Mouse (Mus musculus) thymus, adult 18-20 months (tissue): ENCODE results near the gene Sgsm2.

Experiments used
- DNase-seq, 2 experiments: peaks; one replicate each; pipeline ENCODE4 v3.0.0; 2022; ENCODE audit warnings: mixed read lengths in 2 of 2

Gene Sgsm2

GRCm38 (mm10) chr11:74839860-74840715 is 56.8 kb downstream of the Sgsm2 start:
- DNase-seq = no peak

- peak in 1 of 2 experiments; percentile 64 for DNase-seq
Measured at GRCm38 (mm10) chr11:74838971-74839370, 57.9 kb downstream of the Sgsm2 start.

DNA sequence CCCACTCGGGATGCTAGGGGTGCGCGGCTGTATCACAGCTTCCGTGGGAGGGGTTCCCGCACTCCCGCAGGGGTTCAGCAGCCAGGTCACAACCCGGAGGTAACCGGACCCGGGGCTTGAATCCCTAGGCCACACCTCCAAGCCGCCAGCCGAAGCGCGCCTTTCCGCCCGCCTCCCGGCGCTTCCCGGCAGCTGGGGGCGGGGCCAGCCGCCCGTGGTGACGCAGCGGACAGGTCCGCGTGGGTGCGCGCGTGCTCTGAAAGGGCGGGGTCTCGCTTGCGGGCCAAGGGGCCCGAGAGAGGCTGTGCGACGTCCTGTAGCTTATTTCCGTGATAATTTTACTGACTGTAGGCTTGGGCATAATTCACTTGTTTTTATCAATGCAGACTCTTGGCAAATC is 58.4 kb downstream of the Sgsm2 start:
- DNase-seq = peak; percentile 91 to 94

- DNase-seq = peak; percentile 96
Measured at GRCm38 (mm10) chr11:74837694-74838431, 59.0 kb downstream of the Sgsm2 start.

GRCm38 (mm10) chr11:74837056-74837693 is 59.7 kb downstream of the Sgsm2 start:
- no peak for DNase-seq

DNA sequence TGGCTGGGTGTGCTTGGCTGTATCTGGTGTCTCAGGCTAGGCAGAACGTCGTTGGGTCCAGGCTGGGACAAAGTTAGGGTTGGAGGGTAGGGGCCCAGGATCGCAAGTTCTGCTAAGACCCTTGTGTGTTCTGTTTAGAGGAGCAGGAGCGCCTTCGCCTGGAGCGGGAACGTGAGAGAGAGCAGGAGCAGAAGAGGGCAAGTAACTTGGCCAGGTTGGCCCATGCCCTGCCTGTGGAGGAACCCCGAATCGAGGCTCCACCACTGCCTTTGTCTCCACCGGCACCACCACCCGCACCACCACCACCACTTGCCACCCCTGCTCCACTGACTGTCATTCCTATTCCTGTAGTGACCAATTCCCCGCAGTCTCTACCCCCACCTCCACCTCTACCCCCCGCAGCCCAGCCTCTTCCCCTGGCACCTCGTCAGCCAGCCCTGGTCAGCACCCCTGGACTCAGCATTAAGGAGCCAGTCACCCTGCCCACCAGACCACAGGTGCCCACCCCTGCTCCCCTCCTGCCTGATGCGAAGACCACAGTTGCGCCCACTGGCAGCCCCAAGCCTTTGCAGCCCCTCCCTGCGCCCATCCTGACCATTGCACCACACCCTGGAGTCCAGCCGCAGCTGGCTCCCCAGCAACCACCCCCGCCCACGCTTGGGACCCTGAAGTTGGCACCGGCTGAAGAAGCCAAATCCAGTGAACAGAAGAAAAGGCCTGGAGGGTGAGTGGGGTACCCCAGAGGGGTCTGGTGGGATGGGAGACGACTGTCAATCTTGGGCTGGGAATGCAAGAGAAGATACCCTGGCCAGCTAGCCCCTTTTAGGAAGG is 60.4 kb downstream of the Sgsm2 start:
- no peak for DNase-seq

DNA sequence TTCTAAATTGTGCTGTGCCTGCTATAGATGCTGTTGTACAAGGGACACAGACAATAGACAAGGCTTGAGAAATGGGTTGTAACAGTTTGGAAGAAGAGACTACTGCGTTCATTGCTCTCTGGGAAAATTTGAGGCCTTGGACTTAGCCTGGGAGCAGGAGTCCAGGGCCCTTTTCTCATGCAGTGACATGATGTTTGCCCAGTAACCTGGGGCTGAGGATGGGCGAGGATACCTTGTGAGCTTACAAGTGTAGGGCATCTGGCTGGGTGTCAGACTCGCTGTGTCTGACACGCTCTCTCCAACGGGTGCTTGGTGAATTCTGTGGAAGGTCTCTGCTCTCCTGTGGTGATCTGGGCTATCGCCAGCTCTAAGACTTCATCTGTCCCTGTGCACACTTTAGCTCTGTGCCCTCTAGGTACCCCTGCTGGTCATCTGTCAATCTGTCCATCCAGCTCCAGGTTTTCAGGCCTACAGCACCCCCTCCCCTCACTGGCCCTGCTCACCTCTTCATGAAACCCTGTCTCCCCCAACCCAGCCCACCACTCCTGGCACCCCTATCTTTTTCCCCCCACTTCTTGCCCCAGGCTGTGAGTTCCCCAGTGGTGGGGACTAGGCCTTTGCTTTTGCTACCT is 61.2 kb downstream of the Sgsm2 start:
- DNase-seq = no peak

DNA sequence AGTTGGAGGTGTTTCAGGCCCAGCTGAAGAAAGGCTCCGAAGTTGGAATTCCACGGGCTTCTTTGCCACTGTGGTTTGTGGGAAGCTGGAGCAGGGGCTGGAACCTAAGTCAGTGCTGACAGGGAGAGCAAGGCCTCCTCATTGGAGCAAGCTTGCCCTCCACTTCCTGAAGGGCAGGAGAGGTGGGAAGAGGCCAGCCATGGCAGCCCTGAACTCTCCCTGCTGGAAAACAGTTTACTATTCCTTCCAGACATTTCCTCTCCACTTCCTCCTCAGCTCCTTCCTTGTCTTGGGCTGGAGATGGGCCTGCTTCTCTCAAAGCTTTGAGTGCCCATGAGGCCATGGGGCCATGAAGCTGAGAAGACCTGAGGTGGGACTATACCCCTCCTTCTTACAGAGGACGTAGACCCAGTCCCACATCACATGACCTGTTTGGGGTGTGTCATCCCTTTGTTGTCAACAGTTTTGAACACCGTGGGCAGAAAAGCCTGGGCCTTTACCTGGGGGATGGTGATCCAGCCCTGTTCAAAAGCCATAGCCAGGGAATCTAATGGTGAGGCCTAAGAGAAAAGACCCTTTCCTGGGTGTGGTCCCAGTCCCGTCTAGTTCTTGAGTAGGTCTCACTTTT is 62.1 kb downstream of the Sgsm2 start:
- no peak for DNase-seq

GRCm38 (mm10) chr11:74834359-74834638 is 62.6 kb downstream of the Sgsm2 start:
- no peak for DNase-seq

DNA sequence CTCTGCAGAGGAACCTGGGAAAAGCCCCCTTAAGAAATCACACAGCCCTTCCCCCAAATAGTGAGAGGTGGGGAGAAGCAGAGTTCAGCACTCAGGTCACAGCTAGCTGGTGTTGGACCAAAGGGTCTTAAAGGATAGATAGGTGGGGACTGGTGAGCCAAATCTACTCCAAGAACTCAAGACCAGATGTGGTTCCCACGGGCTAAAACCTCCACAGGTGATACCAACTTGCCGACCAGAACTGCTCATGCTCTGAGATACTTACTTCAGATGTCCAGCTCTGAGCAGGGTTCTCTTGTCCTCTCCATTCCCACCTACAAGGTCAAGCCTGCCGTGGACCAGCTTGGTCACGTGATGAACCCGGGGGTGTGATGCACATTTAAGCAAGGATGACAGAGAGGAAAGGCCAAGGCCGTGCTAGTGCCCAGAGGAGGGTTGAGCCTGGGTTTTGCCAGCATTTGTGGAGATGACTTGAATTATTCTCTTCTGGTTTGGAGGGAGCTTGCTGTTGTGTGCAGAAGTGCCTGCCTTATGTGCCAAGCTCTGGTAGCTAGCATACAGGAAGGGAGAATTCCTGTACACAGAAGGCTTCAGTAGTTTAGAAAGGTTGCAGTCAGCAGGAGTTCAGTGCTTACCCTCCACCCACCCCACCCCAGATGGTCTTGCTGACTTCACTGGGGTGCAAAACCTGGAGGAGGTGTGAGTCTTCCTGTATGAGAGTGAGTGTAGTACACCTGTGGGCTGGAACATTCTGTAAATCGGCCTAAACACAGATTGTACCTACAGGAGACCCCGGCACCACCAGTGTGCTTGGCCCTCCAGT is 63.1 kb downstream of the Sgsm2 start:
- DNase-seq = no peak

- DNase-seq = peak; percentile 58 to 70
Measured at GRCm38 (mm10) chr11:74832503-74833143, 64.2 kb downstream of the Sgsm2 start.

- peak; percentile 94 to 95 for DNase-seq
Measured at GRCm38 (mm10) chr11:74831606-74832451, 65.0 kb downstream of the Sgsm2 start.

DNA sequence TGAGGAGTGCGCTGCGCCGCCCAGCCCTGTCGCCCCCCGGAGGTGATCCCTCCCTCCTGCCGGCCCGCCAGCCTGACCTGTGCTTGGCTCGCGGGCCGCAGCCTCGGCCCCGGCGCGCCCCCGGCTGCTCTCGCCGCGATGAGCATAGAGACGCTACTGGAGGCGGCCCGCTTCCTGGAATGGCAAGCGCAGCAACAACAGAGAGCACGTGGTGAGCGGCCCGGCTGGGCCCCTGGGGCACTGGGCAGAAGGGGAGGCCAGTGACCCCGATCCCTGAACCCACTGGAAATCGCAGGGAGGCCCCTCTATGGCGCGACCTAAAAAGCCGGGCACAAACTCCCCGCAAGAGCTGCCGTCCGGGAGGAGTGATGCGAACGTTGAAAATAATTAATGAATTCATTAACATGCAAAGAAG is 65.7 kb downstream of the Sgsm2 start:
- peak; percentile 53 to 56 for DNase-seq

DNA sequence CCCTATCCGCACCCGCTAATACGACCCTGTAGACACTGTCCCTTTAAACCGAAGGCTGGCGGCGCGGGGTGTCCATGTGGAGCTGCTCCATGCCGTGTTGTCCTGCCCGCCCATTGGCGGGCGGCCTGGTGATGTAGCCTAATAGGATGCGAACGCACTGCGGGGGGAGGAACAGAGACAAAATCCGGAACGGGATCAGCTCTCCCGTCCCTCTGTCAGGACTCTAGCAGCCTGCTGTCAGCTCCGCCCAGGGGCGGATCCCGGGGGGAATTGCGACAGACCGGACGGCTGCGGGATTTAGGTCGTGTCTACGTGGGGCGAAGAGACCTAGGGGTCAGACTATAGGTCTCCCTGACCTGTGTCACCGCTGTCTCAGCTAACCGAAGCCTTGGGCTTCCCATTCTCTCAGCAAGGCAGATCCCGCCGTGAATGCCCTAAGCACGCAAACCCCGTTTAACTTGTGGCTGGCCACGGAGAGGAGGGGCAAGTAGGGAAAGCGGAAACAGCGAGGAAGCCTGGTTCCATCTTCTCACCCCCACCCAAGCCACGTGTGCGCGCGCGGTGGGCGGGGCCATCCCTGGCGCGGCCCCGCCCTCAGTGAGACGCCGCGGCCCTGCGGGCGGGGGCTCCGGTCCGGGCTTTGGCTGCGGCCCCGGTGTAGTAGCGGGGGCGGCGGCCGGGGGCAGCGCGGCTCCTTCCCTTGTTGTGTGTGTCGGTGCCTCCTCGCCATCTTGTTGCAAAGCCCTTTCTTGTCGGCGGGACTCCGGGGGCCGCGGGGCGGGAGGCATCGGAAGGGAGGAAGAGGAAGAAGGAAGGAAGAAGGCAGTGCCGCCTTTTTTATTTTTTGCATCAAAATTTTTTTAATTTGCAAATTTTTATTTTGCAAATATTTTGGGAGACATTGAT is 66.4 kb downstream of the Sgsm2 start, which contains the start of gene Mnt:
Gene Mnt (plus strand): TSS at position 665 of the 906 bp plus-strand sequence.
- DNase-seq = peak; percentile 90 to 94

GRCm38 (mm10) chr11:74829812-74830211 is 67.0 kb downstream of the Sgsm2 start:
- DNase-seq = peak; percentile 70 to 81

DNA sequence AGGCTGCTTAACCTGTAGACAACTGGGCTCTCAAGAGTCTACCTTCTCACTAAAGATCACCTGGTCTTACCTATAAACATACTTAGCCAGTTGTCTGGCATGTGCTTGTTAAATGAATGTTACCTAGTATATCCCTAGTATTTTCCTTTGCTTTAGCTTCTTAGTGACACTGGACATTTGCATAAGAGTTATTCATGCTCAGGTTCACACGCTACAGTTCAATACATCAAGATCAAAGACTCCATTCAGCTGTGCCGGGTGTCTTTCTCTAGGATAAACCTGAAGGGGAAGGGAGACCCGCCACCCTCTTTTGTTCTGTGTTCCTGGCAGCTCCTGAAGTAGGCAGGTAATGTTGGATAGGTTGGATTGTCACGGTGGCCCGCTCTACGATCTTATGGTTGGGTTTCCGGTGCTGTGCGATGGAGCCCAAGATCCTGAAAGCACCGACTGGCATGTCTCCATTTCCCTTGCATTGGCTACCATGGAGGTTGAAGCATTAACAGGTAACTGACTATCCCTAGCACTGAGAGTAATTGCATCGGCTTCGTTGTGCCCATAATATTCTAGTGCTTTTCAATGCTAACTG is 67.8 kb downstream of the Sgsm2 start:
- DNase-seq = no peak

DNA sequence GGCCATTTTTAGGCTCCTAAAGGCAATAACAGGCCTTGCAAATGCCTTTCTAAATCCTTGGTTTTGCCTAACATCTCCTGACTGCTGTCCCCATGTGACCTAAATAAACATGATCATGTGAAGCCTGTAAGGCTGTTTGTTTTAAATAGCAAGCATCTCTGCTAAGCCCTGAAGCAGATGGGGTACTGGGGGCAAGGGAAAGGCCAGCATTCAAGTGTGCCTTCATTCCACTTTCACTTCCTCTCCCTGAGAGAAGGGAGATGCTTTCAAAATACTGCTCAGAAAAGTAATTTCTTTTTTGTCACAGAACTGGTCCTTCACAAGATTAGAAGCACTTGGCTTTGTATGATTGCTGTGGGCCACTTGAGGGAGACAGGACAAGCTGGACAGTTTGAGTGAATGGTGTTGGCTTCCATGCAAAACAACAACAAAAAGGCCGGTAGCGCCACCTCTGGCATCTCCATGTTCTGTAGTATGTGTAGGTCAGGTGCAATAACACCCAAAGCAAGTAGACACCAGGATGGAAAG is 68.4 kb downstream of the Sgsm2 start:
- DNase-seq = no peak
